Mouse (Mus musculus): ENCODE measurements around the gene Adgrb3.
"Not testable (repeated sequence)": the region's sequence is repeated elsewhere in the genome, so short reads cannot be mapped to it uniquely, and the experiment has no call there.

Adgrb3 gene

DNA sequence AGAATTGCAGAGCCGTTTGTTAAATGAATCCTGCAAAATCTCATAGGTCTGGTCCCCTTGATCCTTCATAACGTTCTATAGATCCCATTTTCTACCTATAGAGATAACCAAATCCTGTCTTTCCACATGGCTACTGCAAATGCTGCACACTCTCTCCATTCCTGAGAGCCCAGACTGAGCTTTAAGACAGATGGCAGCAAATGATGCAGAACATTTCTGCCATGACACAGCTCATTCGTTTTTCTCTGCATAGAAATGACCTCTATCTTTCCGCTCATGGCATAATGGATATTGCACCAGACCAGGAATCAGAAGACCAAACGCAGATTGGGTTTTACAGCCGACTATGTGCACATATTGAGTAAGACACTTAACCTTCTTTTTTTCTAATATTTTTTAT lies 84.8 kb downstream of the Adgrb3 start:
- DNase-seq (ENCODE audit: low spot score in 2 of 2), result no peak

DNA sequence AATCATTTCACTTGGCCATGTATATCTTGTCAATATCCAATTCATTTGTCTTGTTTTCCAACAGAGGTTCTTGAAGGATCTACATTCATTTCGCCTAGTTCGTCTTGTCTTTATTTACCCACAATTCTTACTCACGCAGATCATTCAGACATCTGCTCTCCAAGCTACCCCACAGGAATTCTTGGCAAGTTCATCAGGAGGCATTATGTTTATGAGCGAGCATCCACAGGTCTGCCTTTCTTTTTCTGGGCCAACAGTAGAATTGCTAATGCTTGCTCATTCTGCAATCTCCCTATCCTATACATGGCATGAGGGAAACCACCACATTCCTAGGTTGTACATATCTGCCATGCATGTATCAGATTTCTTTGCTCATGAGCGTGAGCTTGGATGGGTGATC lies 99.7 kb downstream of the Adgrb3 start:
- no peak for DNase-seq (ENCODE audit: low spot score in 2 of 2)

DNA sequence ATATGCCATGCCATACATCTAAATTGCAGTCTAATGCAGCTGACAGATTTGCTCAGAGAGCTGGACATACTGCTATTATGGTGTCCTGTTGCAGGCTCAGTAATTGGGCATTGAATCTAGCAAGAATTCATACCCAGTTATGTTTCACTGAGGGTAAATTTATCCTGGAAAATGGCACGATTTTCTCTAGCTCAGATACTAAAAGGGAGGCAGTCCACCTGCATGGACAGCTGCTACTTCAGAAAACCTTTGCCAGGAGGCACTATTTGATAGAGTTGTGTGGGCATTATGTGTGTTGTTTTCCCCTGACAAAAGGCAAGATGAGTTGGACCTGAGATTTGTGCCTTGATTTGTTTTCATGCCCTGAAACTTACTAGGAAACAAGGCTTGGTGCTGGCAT lies 118.0 kb downstream of the Adgrb3 start:
- peak in 1 of 2 experiments; percentile 47 for DNase-seq (ENCODE audit: low spot score in 2 of 2)

DNA sequence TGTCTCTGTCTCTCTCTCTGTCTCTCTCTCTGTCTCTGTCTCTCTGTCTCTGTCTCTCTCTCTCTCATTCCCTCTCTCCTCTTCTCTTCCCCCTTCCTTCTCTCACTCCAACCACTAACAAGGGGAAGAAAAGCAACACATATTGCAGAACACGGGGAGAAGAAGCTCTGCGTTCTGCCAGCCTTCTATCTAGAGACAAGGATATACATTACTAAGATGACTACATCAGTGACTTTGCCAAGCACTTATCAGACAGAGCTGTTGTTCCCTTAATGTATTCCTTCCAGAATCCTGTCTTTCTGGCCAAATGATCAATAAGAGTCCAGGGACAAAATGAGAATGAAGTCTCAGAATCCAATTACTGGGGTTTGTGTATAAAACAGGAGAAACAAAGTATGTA lies 123.2 kb downstream of the Adgrb3 start:
- no peak for DNase-seq (ENCODE audit: low spot score in 2 of 2)

DNA sequence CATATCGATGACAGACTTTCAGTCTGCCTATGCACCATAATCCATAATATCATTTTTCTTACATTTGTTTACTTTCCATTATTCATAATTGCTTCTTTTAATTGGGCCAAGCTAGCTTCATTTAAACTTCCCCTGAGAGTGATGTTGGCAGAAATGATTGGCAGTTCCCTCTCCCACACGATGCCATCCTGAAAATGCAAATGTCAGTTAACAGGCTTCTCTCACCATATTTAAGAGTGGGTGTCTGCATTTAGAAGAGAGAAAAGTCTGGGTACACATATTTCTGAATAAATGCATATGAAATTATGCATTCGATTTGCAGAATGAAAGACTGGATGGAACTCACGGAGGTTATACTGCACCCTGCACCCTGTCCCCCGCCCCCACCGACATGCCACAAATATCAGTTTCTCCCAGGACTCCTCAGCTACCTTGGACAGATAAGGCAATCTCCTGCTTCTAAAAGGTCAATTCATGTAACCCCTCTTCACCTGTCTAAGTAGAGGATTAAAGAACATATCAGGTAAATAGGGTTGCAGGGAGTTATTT lies 130.7 kb downstream of the Adgrb3 start:
- peak in 1 of 2 experiments; percentile 43 for DNase-seq (ENCODE audit: low spot score in 2 of 2)

DNA sequence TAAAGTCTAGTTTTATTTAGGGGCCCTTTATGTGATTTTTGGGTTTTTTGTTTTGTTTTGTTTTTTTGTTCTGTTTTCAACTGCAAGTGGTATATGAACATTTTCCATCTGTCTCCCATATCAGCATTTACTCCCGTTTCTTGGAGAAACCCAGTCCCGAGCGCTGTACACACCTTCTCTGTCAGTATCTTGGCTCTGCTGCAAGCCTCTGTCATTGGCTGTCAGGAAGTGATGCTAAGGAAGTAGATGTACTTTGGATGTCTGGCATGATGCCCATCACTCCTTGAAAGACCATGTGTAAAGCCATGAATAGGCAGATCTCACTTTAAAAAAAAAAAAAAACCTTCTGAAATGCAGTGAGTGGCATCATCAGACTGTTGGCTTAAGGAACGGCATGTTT lies 132.3 kb downstream of the Adgrb3 start:
- no peak for DNase-seq (ENCODE audit: low spot score in 2 of 2)

DNA sequence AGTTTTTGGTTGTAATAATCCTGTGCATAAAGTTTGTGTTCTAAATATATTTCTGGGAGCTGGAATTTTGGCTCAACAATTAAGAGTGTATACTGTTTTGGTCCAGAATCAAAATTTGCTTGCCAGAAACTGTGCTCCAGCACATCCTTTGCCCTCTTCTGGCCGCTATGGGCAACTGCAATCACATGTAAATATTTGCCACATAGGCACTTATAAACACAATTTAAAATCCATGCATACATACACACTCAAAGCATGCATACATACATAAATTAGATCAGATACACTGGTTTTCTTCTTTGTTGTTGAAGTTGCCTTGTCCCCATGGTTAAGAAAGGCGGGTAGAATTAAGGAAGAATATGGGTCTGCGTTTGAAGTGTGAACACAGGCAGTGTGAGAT lies 132.7 kb downstream of the Adgrb3 start:
- no peak for DNase-seq (ENCODE audit: low spot score in 2 of 2)

DNA sequence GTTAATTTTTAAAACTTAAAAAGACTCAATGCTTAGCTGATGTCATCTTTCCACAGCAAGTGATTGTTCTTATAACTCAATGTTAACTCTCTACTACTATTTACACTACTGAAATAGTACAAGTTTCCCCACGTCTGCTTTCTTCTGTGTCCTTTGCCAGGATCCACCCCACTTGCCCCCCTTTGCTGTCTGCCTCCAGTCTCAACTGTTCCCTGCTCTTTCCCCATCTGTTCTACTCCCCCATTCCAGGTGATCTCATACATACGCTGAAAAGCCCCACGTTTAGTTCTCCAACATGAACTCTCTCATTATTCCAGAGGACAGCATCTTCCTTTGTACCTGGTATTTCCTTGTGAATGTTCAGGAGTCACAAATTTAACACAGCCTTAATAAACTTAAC lies 147.4 kb downstream of the Adgrb3 start:
- peak in 1 of 2 experiments; percentile 56 for DNase-seq (ENCODE audit: low spot score in 2 of 2)

DNA sequence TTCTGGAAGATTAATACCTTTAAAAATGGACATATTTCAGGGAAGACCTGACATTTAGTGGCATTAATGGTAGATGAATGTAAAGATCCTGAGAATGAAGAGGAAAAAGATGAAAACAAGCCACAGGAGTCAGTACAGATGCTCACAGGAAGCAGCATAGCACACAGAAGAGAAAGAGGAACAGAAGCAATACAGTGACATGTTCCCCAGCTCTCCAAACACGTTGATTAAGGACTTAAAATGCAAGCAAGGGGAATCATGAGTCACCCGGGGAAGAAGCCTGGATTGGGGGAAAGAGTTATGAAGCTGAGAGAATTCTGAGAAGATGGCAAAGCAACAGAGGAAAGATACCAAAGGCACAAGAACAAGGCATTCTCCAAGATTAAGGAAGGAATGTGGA lies 149.9 kb downstream of the Adgrb3 start:
- DNase-seq (ENCODE audit: low spot score in 2 of 2), result no peak

DNA sequence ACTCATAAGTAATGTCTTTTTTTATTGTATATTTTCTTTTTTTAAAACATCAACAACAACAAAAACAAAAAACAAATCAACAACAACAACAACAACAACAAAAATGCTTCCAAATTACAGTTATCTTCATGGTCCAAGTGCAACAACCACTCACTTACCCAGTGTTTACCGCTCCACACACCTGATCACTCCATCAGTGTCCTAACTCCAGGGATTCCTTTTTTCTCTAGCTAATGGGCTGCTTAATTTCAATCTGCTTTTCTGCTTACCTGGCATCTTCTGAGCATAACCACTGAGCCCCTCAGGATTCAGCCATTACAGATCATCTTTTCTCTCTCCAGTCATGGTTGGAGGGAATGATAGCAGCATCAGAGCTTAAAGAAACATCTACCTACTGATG lies 176.8 kb downstream of the Adgrb3 start:
- DNase-seq (ENCODE audit: low spot score in 2 of 2), result no peak

DNA sequence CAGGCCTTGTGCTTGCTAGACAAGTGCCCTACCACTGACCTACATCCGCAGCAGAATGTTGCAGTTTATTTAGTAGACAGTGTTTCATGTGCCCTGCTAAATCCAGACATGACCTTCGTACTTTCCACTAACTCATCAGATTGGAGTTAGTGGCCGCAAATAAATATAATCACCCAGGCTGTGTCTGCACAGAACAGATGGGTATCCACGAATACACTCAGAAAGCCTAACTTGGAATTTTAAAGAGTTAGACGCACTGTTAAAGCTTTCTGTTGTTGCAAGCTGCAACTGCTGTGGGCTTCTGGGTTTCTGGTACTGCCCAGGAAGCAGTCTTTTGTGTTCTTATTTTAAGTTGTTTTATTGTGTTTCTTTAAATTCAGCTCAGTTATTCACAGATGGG lies 185.3 kb downstream of the Adgrb3 start:
- peak; percentile 16 to 23 for DNase-seq (ENCODE audit: low spot score in 2 of 2)

DNA sequence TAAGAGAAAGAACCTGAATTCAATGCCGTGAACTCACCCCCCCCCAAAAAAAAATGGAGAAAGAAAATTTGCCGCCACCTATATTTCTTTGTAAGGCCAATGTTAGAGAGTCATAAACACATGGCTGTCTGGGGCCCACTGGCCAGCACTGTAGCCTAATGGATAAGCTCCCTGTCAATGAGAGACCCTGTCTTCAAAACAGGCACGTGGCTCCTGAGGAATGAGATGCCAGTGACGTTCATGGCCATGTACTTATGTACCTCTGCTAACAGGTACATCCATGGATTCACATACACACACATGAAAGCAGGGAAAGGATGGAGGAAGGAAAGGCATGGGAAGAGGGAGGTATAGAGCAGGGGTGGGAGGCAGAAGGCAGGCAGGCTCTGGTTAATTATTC lies 208.0 kb downstream of the Adgrb3 start:
- no peak for DNase-seq (ENCODE audit: low spot score in 2 of 2)

DNA sequence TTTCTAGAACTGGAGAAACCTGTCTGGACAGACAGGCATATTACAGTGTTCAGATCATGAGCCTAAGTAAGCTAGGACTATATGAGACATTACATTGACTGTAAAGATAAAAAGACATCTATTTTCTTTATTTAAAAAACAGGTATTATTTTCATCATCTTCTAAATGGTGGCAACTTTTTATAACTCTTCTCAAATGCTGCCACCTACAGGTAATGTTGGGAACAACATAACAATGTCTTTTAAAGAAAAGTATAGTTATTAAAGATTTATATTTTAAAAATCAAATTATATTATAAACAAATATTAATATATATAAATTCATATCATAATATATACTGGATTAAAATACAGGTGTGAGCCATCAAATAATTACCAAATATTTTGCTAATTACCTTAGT lies 212.6 kb downstream of the Adgrb3 start:
- DNase-seq (ENCODE audit: low spot score in 2 of 2), result no peak

DNA sequence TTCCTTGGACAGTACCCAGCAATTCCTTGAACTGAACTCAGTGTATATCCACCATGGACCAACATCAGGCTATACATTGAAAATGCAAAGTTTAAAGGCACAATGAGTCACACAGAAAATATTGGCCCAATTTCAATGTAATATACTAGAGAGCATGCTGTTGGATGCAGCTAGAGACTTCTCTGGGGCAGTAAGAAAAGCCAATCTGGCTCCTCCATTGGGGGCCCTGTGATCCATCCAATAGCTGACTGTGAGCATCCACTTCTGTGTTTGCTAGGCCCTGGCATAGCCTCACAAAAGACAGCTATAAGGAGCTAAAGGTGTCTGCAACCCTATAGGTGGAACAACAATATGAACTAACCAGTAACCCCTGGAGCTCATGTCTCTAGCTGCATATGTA lies 218.7 kb downstream of the Adgrb3 start:
- not testable (repeated sequence) for DNase-seq (ENCODE audit: low spot score in 2 of 2)

DNA sequence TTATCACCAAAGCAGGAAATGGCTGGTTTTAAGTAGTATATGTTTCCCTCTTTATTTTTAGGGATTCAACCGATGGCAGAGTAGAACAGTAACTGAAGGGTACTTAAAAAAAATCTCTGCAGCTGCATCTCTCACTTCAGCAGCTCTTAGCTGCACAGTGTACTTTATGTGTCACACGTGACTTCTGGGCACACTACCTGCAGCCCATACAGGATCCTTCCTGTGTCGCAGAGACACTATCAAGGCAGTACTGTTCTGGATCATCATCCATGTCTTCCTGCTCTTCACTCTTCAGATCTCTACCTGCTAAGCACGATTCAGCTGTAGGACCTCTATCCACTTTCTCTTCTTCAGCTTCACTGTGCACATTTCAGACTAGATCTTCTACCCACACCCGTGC lies 230.6 kb downstream of the Adgrb3 start:
- no peak for DNase-seq (ENCODE audit: low spot score in 2 of 2)

DNA sequence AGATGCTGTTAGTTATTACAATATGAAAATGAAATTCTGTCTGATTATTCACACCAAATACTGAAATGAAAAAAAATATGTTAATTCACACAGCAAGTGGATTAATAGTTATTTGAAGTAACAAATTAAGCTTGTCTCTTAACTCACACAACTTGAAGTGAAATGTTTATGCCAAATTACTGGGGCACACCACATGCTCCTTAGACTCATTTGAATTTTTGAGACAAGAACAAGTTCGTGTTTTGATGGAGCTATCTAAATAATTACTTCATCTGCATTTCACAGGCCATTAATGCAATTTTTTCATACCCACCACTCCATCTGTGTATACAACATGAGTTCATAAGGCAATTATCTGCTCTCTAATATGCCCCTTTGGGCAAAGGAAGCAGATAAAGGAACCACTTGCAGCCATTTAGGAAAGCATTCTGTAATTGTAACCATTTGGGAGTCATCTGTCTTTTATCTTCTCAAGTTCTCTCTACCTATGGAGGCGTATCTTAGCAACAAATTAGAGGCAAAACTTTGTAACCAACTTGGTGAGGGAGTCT lies 240.9 kb downstream of the Adgrb3 start:
- no peak for DNase-seq (ENCODE audit: low spot score in 2 of 2)

DNA sequence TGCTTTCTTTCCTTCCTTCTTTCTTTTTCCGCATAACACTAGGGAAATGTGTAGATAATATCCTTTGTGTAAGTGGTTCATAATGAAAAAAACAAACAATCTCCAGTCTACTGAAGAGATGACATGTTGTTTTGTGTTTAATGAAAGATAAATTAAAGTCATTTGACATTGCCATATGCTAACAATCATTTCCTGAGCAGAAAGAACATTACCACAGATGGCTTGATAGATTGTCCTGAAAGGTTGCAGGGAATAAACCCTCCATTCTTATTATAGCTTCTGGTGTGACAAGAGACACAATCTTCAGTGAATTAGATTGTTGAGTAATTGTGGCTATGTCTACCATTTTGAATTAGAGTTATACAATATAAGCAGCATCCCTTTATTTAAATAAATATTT lies 247.8 kb downstream of the Adgrb3 start:
- no peak for DNase-seq (ENCODE audit: low spot score in 2 of 2)

DNA sequence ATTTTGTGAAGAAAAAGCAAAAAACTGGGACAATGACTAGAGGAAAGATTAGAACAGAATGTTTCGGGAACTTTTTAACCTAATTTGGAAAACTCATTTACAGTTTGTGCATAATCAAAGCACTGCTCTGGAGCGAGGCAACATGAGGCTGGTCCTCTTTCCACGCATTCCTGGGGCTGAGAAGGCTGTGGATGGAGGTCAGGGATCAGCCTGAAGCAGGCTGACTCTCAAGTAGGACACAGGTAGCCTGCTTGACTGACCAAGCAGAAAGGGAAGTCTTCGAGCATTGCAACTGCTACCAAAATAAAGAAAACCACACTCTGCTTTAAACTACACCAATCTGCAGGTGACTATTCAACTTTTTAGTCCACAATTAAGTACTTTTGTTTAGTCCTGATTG lies 251.7 kb downstream of the Adgrb3 start:
- no peak for DNase-seq (ENCODE audit: low spot score in 2 of 2)

DNA sequence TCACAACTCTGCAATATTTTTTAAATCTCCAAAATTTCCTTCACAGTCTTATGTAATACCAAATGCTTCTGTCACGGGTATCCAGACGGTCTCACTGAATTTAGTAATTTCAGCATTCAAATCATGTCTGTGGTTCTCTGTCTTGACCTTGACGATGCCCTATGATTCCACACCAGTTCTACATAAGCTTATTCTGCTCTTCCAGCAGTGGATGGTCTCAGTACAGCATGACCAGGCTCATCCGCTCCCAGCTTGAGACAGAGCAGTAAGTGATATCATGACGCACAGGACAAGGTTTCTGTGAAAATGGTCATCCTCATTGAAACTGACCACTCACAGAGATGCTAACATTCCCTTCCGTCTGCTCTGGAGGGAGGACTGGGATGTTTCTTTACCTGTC lies 252.9 kb downstream of the Adgrb3 start:
- no peak for DNase-seq (ENCODE audit: low spot score in 2 of 2)

DNA sequence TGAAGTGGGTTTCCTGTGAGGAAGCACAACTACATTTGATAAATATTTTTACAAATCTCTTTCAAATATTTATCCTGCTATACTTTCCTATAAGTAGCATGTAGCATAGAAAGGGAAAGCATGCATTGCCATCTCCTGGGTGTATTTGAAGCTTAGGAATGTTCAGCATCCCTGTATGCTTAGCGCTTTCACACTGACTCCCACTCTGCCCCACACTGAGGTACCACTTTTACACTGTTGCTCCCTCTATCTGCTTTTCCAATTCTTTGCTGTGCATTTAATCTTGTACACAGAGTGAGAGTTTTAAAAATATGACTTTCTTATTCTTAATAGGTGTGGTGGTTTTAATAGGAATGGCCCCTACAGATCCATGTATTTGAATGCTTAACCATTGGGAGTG lies 261.4 kb downstream of the Adgrb3 start:
- no peak for DNase-seq (ENCODE audit: low spot score in 2 of 2)

DNA sequence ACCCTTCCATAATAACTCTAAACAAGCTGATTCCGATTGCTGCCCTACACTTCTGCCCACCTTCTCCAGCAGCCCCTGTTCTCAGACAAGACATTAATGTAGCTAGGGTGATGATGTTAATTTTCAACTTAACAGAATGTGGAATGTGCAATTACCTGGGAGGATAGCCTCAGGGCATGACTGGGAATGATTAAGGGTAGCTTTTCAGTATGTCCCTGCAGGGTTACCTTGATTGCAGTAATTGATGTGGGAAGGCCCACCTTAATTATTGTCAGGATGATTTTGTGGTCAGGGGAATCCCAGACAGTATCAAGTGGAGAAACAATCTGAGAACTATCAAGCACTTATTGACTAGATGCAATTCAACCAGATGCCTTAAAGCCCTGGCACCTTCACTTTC lies 283.4 kb downstream of the Adgrb3 start:
- DNase-seq (ENCODE audit: low spot score in 2 of 2), result no peak

DNA sequence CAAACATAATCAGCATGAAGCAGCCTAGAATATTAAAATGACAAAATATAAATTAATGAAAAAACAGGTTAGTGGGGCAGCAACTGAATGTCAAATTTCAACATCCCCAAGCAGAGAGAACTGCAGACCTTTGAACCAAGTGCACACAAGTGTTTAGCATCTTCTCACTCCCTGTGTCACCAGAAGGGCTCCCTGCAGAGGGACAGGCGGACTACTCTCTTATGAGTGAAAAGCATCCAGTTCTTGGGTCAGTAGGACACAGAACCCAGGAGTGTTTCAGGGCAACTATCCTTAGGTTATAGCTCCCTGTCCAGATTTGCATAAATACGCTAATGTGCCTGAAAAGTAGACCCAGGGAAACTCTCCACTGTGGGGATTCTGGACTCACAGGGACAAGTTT lies 285.6 kb downstream of the Adgrb3 start:
- DNase-seq (ENCODE audit: low spot score in 2 of 2), result no peak

DNA sequence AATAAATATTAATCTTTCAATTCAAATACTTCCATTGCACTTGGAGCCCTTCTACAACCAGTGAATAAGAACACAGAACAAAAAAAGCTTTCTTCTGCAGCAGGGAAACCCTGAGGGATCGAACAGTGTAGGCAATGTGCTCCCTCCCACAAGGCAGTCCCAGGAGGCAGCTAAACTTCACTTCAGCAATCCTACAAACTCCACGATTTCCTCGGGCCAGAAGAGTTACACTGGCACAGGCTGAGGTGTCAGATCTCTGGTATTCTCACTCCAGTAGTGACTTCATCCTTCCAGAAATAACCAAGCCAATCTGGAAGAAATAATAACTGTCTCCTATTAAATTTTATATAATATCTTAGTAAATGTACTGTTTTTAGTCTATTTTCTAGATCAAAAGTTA lies 286.6 kb downstream of the Adgrb3 start:
- DNase-seq (ENCODE audit: low spot score in 2 of 2), result no peak

DNA sequence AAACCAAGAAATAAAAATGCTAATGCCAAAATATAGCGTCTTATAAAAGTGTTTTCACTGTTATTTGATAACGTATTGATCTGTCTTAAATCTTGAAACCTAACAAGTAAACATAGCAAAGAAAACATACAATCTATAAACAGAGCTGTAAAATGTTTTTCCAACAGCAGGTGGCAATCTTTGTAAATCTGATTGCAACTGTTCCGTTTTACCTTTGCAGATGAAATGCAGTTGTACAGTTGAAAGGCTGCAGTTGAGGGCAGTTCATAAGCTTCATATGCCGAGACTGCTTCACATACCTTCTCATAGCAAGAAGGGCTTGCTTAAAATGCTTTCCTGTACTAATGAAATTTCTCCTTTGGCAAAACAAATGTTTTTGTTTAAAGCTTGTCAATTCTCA lies 302.5 kb downstream of the Adgrb3 start:
- no peak for DNase-seq (ENCODE audit: low spot score in 2 of 2)

All from left cerebral cortex, adult 9 months (tissue).